Mouse (Mus musculus): ENCODE results near the gene Atg7.
"Not testable (repeated sequence)": the region's sequence is repeated elsewhere in the genome, so short reads cannot be mapped to it uniquely, and the experiment has no call there.

Atg7 gene

GRCm38 (mm10) chr6:114642601-114643528 is at the start of gene Atg7:
Gene Atg7, plus strand, starts transcription at chr6:114643097.
- peak; percentile 87 to 92 for DNase-seq

GRCm38 (mm10) chr6:114614076-114614475 is 28.8 kb upstream of the Atg7 start:
- DNase-seq = peak; percentile 8 to 34

- DNase-seq = not testable (repeated sequence)
Observed at GRCm38 (mm10) chr6:114633886-114634285, 9.0 kb upstream of the Atg7 start.

GRCm38 (mm10) chr6:114643716-114644115 is 819 bp downstream of the Atg7 start:
- DNase-seq = no peak

GRCm38 (mm10) chr6:114644531-114644930 is 1.6 kb downstream of the Atg7 start:
- DNase-seq = no peak

GRCm38 (mm10) chr6:114646201-114646600 is 3.3 kb downstream of the Atg7 start:
- DNase-seq = no peak

GRCm38 (mm10) chr6:114647011-114647410 is 4.1 kb downstream of the Atg7 start:
- no peak for DNase-seq

- no peak for DNase-seq
Observed at GRCm38 (mm10) chr6:114648352-114649030, 5.6 kb downstream of the Atg7 start.

GRCm38 (mm10) chr6:114652209-114652608 is 9.3 kb downstream of the Atg7 start:
- no peak for DNase-seq

- DNase-seq = no peak
Observed at GRCm38 (mm10) chr6:114656826-114657600, 14.1 kb downstream of the Atg7 start.

GRCm38 (mm10) chr6:114657807-114658206 is 14.9 kb downstream of the Atg7 start:
- DNase-seq = no peak

- no peak for DNase-seq
Observed at GRCm38 (mm10) chr6:114659278-114659991, 16.5 kb downstream of the Atg7 start.

GRCm38 (mm10) chr6:114659992-114660800 is 17.3 kb downstream of the Atg7 start:
- no peak for DNase-seq

GRCm38 (mm10) chr6:114663707-114664106 is 20.8 kb downstream of the Atg7 start:
- DNase-seq = no peak

GRCm38 (mm10) chr6:114664716-114665115 is 21.8 kb downstream of the Atg7 start:
- no peak for DNase-seq

- DNase-seq = no peak
Observed at GRCm38 (mm10) chr6:114667518-114667917, 24.6 kb downstream of the Atg7 start.

GRCm38 (mm10) chr6:114674771-114675170 is 31.9 kb downstream of the Atg7 start:
- no peak for DNase-seq

GRCm38 (mm10) chr6:114676091-114676490 is 33.2 kb downstream of the Atg7 start:
- no peak for DNase-seq

GRCm38 (mm10) chr6:114682092-114682711 is 39.3 kb downstream of the Atg7 start:
- no peak for DNase-seq

- DNase-seq = no peak
Observed at GRCm38 (mm10) chr6:114683741-114684140, 40.8 kb downstream of the Atg7 start.

GRCm38 (mm10) chr6:114684407-114684806 is 41.5 kb downstream of the Atg7 start:
- no peak for DNase-seq
